Mouse (Mus musculus) neutrophil, adult 59 days (primary cell): ENCODE measurements around the gene Espnl. TPM values are rescaled to one million over a fixed set of nuclear protein-coding genes. Genes with fewer than 3 reads are reported as not detected.

Experiments
- total RNA-seq, 2 experiments: library from RNA; stranded (reverse); gene quantifications; 1 replicate in 1 of 2; 2 replicates in 1 of 2; pipeline ENCODE4 v1.2.4; 2023

The Espnl gene
- total RNA-seq: under 1 TPM in 1 of 2 experiments, not detected in 1; 0.09 TPM

DNA sequence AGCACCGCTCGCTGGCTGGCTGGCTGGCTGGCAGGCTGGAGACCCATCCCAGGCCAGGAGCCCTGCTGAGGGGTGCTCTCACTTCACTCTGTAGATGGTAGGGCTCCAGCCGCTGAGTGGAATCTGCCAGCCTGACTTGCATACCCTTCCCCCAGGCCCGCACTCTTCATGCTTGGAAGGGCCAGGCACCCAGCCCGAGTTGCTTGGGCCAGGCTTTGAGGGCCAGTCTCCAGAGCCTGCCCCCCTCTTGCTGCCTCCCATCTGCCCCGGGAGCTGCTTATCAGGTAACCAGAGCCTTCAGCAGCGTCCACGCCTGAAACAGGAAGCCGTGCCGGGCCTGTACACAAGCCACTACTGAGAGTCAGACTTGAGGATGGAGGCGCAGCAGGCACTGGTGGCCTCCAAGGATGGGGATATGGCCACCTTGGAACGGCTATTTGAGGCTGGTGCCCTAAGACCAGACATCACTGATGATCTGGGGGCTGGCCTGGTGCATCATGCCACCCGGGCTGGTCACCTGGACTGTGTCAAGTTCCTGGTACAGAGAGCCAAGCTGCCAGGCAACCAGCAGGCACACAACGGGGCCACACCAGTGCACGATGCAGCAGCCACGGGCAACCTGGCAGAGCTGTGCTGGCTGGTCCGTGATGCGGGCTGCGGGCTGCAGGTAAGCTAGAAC is at the start of gene Espnl:
Espnl (plus strand) TSS at position 316 of the 679 bp plus-strand sequence.

DNA sequence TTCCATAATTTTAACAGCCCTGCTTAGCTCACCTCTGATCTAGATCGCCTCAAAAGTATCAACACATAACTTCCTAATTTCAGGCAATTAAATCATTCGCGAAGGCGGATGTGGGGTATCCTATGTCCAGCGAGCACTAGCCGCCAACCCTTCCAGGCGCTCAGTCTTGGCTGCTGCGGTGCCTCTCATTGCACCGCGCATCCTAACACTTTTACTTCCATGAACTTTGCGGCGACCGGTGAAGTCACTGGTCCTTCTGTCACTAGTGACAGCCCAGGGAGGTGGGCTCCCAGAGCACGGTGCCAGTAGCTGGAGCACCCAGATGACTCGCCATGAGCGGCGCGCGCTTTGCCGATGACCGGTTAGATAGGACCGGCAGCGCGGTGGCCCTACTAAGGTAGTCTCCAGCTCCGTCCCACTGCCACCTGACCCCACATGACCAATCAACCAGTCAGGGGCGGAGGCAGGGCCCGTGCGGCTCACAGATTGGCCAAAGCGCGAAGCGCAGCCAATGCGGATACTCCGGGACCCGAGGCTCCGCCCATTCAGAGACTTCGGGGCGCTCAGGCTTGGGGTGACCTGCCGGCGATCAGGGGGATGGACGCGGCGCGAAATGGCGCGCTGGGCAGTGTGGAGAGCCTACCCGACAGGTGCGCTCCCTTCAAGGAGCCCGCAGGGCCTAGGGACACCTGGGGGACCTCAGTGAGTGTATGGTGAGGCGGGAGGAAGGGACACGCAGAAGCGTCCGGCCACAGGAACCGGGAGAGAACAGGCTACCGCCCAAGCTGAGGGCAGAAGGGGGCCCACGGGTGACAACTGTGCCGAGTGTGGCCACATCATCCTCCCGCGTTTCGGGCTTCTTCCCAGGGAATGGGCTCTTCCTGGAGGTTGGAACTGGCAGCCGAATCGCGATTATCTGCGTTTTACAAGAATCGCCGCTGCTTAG is 23.8 kb upstream of the Espnl start, which contains the start of gene Scly:
Scly (plus strand) TSS at position 540 of the 946 bp plus-strand sequence.

DNA sequence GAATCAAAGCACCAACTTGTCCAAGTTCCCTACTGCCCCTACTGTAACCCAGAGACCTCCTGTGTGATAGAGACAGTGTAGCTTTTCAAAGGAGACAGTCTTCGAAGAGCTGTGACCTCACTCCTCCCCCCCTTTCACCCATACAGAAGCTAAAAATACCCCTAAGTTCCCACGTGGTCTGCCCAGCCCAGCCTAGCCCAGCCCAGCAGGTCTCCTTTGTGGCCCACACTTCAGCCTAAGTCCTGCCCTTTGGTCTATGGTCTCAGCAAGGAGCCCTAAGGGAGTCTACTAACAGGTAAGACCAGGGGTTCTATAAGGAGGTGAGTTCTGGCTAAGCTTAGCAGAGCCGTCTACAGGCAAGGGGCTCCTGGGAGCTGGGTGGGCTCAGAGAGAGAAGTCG is 29.0 kb downstream of the Espnl start, which contains the start of gene Klhl30:
Klhl30 (plus strand) TSS at position 176 of the 400 bp plus-strand sequence.

DNA sequence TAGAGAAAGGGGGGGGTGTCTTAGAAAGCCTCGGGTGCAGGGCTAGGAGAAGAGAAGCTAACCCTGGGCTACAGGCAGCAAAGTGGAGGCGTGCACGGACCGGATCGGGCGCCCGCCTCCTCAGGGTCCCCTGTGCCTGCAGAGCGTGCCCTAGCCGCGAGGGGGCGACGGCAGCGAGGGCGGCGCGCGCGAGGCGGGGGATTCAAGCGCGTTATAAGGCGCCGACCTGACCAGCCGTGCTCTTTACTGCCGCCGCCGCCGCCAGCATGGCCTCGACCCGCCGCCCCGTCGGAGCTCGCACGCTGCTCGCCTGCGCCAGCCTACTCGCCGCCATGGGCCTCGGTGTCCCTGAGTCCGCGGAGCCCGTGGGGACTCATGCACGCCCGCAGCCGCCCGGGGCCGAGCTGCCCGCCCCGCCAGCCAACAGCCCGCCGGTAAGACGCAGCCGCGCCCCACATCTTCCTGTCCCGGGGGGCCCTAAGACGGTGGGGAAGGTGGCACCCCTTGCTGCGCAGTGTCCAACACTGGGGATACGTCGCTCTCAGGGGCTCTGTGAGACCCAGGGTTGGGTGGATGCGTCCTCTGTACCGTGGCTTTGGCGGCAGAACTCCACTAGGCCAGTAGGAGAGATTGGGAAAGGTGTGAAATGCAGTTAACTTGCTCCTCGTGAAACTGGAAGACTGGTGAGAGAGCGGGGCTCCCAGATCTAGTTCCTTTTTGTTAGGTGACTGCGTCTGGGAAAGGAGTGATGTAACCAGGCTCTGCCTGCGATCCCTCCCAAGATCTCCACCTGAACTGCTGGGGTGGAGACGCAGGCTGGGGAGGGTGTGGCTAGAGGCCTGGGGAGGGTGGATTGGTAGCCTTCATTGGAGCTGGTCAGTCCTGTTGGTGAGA is 44.6 kb downstream of the Espnl start, which contains the start of gene Erfe:
Erfe (plus strand) TSS at position 216 of the 894 bp plus-strand sequence.

Other genes with a start within 250 kb of the Espnl start
- gene Rbm44, start 177.0 kb upstream of the Espnl start, total RNA-seq: 1 to 10 TPM; 1.1 to 1.9 TPM
- gene Ramp1, start 142.3 kb upstream of the Espnl start, total RNA-seq: 10 to 100 TPM; 31.8 to 32.4 TPM
- gene Ube2f, start 71.8 kb upstream of the Espnl start, total RNA-seq: 10 to 100 TPM; 51.7 to 51.9 TPM
- 10 to 100 TPM; 17.9 to 23.8 TPM for gene Scly, start 23.7 kb upstream of the Espnl start, total RNA-seq
- not detected for gene Klhl30, start 28.9 kb downstream of the Espnl start, total RNA-seq
- under 1 TPM; 0.36 to 0.53 TPM for gene Erfe, start 44.4 kb downstream of the Espnl start, total RNA-seq
- gene Ilkap, start 76.7 kb downstream of the Espnl start, total RNA-seq: 10 to 100 TPM; 50.3 to 58.3 TPM
- 10 to 100 TPM; 19.4 to 25.4 TPM for gene Hes6, start 92.0 kb downstream of the Espnl start, total RNA-seq
- gene Per2, start 137.2 kb downstream of the Espnl start, total RNA-seq: 10 to 100 TPM; 43.9 to 54.2 TPM
- gene Traf3ip1, start 172.6 kb downstream of the Espnl start, total RNA-seq: 1 to 10 TPM; 1.2 to 2.6 TPM
- gene Asb1, start 218.5 kb downstream of the Espnl start, total RNA-seq: 10 to 100 TPM; 10.7 to 11.8 TPM